Mouse (Mus musculus) lung, adult 2 months (tissue): ENCODE results near the gene Cntf. TPM values are rescaled to one million over a fixed set of nuclear protein-coding genes. Genes with fewer than 3 reads are reported as not detected.

ENCODE experiments used
- DNase-seq: peaks from one replicate; pipeline ENCODE4 v3.0.0; 2022
- H3K4me1 ChIP-seq: fragments of 200-500 bp; 2 replicates; pipeline ENCODE4 v1.6.1; 2011; ENCODE audit warnings: low read length; ENCODE audit not compliant: control insufficient read depth, insufficient read depth
- H3K4me3 ChIP-seq: fragments of 200-500 bp; replicated peaks from 2 replicates; pipeline ENCODE3; 2011; ENCODE audit warnings: low read depth, mild to moderate bottlenecking, control low read depth, low read length; ENCODE audit errors: extremely low read depth
- CTCF ChIP-seq: fragments of 200-500 bp; IDR thresholded peaks from 2 replicates; pipeline ENCODE4 v1.5.1; 2011; ENCODE audit warnings: mild to moderate bottlenecking, low read length, control low read depth; ENCODE audit not compliant: insufficient read depth
- POLR2A ChIP-seq: fragments of 200-500 bp; IDR thresholded peaks from 2 replicates; pipeline ENCODE4 v1.6.1; 2011; ENCODE audit warnings: low read depth, mild to moderate bottlenecking, control low read depth, low read length, borderline replicate concordance; ENCODE audit errors: extremely low read depth
- WGBS: fragments of 180-500 bp; shearing (Covaris S2); methylation state at CpG from one replicate; pipeline ENCODE4 v1.1.7; 2018; 5-methylcytosine and 5-hydroxymethylcytosine counted together
- polyA plus RNA-seq: library from polyadenylated mRNA; depleted of rRNA; stranded (reverse); fragments of >200 nt; gene quantifications from 2 replicates; pipeline ENCODE4 v1.2.3, GENCODE M21; 2012; rRNA removed

The Cntf gene
- 0.70 and 1.0 TPM in 2 replicates for polyA plus RNA-seq

DNA sequence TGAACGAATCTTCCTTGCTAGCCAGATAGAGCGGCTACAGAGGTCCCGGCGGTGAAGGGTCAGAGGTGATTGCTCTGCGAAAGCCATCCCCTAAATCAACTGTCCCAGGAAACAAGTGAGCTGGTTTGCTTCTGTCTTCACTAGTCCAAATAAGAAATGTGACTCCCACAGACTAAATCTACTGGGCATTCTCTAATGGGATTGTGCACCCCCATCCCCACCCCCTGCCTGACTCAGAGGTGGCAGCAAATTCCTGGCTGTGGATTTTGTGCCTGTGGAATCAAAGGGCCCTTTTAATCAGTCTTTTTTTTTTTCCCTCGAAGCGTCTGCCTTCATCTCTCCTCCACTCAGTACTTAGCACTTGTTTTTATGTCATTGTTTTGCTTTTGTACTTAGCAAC, at the start of gene Cntf:
TSS of gene Cntf (minus strand) at position 325 of the 400 bp plus-strand sequence.
- Histone ChIP-seq H3K4me1 (no peaks in the 10 kb centered on the region), H3K4me3 (no peak within 1 kb of the TSS)
- DNase-seq: no peak
- WGBS: 72% methylated on average over 7 of the region's 7 CpGs
- TF ChIP-seq CTCF: no peak
- no peak for TF ChIP-seq POLR2A

DNA sequence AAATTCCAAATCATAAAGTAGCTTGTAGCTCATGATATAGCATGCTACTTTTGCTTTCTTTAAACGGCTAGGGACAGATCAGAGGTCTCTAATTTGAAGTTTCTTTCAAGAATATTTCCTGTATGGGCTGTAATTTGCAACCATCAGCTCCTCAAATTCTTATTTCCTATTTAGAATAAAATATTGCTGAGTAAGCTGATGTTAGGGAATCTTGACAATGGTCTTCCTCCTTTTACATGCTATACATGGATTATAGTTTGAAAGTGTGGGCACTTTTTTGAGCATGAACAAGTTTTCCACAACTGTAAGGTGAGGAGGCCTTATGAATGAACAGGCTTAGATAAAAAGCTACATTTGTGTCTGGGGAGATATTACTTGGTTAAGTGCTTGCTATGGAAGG, 48.5 kb upstream of the Cntf start:
- TF ChIP-seq POLR2A (no peak), CTCF (no peak)
- no peak for DNase-seq
- Histone ChIP-seq H3K4me1 (no peaks in the 10 kb centered on the region), H3K4me3 (no peak overlapping the region)
- WGBS: 52% methylated on average over 1 of the region's 1 CpGs

DNA sequence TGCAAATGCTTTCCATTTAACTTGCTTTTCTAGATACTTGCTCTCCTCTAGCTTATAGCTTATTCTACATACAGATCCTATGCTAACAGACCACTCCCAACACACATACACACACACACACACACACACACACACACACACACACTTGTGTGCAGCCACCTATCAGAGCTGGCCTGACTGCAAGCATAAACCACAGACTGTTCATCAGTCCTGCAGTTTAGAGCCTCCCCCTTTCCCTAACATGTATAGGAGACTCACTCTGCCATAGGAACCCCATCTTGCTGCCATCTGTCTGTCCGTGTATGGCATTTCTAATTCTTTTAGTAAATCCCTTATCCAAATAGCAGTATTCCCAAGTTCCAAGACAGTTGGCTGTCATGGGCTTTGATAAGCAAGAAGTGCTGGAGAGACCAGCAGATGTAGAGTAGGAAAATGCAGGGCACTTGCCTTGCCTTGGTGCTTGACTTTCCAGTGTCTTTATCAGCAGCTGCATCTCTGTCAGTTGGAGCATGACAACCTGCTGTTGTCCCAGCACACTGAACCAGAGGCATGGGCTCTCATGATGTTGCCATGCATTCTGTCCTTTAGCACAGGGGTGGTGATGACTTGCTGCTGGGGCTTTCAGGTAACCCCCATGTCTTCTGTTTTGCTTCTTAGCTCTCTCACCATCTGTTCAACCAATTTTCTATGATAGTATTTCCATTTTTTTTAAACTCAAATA, 47.4 kb upstream of the Cntf start:
- no peak for DNase-seq
- TF ChIP-seq POLR2A: no peak
- TF ChIP-seq CTCF: no peak
- no peak overlapping the region for H3K4me3 ChIP-seq
- no peaks in the 10 kb centered on the region for H3K4me1 ChIP-seq
- whole genome bisulfite sequencing: 43% methylated on average over 1 of the region's 1 CpGs

DNA sequence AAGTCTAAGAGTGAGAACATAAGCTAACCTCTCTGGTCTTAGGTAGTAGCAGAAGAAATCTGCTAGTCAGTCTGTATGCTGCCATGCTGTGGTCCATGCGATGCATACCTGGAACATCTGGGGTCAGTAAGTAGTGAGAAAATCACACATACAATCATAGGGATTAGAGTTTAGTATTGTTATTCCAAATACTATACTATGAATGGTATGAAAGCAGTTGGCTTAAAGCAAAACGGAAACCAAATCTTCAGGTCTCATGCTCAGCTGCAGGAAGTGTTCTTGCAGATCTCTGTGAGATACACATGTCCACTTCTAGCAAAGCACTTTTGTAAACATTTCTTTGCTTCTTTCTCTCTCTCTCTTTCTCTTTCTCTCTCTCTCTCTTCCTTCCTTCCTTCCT, 40.8 kb upstream of the Cntf start:
- DNase-seq: no peak
- WGBS: 57% methylated on average over 2 of the region's 2 CpGs
- no peak for TF ChIP-seq POLR2A
- TF ChIP-seq CTCF: no peak
- Histone ChIP-seq H3K4me1 (no peaks in the 10 kb centered on the region), H3K4me3 (no peak overlapping the region)

DNA sequence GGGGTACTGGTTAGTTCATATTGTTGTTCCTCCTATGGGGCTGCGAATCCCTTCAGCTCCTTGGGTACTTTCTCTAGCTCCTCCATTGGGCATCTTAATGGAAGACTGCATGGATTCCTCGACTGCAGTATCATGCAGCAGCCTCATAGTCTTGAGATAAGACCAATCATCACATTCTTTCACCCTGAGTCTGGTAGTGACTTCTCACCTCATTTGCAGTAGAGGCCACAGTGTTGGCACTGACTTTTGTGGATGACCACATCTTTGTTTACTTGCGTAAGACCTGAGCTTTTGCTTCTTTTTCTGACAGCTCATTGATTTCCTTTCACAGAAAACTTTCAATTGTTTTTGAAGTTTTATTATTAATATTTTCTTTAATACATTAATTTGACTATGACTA, 40.3 kb upstream of the Cntf start:
- no peak overlapping the region for H3K4me3 ChIP-seq
- WGBS: 73% methylated on average over 3 of the region's 3 CpGs

DNA sequence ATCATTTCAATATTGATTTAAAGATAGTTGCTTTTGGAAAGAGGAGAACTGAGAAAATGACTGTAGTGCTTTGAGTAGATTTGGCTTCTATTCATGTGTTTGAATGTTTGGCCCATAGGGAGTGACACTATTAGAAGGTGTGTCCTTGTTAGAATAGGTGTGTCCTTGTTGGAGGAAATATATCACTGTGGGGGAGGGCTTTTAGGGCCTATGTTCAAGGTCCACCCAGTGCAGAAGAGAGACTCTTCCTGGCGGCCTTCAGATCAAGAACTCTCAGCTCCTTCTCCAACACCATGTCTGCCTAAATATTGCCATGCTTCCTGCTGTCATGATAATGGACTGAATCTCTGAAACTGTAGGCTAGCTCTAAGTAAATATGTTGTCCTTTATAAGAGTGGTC, 38.8 kb upstream of the Cntf start:
- Histone ChIP-seq H3K4me3 (no peak overlapping the region), H3K4me1 (no peaks in the 10 kb centered on the region)
- TF ChIP-seq CTCF (no peak), POLR2A (no peak)
- WGBS: 81% methylated on average over 1 of the region's 1 CpGs
- DNase-seq: no peak

More for the DNA sequence above, 40.3 kb upstream of the Cntf start:
- TF ChIP-seq CTCF (no peak), POLR2A (no peak)
- H3K4me1 ChIP-seq: no peaks in the 10 kb centered on the region
- DNase-seq: no peak

DNA sequence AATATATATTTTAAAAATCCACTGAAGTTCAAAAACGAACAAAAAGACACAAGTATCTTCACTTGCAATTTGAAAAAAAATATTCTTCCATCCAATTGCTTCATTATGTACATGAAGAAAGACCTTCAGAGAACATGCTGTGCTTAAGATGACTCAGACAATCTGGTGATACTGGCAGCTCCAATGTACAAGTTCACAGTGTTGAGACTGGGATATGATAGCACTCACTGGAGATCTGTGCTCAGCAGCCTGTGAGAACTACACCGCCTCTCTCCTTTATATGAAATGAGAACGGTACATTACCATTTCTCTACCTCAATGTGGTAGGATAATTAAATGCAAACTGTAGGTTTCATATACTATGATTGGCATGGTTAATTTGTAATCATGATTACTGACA, 37.4 kb upstream of the Cntf start:
- DNase-seq: no peak
- Histone ChIP-seq H3K4me1 (no peaks in the 10 kb centered on the region), H3K4me3 (no peak overlapping the region)
- TF ChIP-seq POLR2A (no peak), CTCF (no peak)
- 75% methylated on average over 3 of the region's 3 CpGs for WGBS

DNA sequence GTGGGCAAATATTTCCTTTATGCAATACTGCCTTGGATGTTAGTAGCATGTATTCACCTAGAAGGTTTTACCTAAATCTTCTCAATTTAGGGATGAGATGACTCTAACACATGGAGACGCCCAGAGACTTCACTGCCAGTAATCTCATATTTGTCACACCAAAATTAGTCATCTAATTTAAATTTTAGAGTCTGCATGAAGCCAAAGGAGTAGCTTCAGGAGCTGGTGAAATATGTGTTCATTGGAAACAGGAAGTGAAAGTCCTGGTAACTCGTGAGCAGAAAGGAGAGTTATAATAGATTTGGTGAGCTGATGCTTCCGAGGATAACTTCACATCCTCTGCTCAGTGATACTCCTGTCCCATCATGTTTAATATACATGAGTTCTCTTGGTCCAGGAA, 35.6 kb upstream of the Cntf start:
- no peak for TF ChIP-seq CTCF
- TF ChIP-seq POLR2A: no peak

DNA sequence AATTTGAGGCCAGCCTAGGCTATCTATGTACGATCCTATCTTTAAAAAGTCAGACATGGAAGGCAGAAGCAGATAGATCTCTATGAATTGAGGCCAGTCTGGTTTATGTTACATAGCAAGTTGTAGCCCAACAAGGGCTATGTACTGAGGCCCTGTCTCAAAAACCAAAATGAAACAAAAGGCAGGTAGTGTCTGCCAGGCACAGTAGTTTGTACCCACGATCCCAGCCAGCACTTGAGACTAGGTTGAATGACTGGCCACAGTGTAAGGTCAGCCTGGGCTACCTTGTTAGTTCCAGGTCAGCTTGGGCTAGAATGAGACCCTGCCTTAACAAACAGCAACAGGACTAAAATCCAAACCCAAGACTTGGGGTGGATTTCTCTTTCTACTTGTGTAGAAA, 35.2 kb upstream of the Cntf start:
- WGBS: 67% methylated on average over 2 of the region's 2 CpGs

More for the DNA sequence above, 35.6 kb upstream of the Cntf start:
- 56% methylated on average over 3 of the region's 3 CpGs for WGBS
- H3K4me3 ChIP-seq: no peak overlapping the region
- H3K4me1 ChIP-seq: no peaks in the 10 kb centered on the region
- no peak for DNase-seq

DNA sequence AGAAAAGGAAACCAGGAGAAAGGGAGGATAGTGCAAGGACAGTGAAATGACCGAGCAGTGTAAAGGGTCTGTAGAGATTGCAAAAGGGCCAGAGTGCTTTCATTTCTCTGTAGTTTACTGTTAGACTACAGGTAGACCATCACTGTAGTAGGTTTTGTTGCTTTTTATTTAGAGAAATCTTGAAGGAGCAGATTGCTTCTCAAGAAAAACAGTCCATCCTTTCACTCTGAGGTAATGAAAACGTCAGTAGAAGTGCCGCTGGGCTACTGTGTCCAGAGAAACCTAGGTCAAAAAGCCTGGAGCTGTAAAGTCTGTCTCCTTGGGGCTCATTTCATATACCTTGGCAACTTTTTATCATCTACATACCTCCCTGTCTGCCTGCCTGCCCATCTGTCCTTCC, 33.6 kb upstream of the Cntf start:
- no peaks in the 10 kb centered on the region for H3K4me1 ChIP-seq
- H3K4me3 ChIP-seq: no peak overlapping the region
- no peak for TF ChIP-seq POLR2A
- no peak for TF ChIP-seq CTCF
- DNase-seq: no peak
- 75% methylated on average over 3 of the region's 3 CpGs for WGBS

More for the DNA sequence above, 35.2 kb upstream of the Cntf start:
- H3K4me1 ChIP-seq: no peaks in the 10 kb centered on the region
- H3K4me3 ChIP-seq: no peak overlapping the region
- no peak for DNase-seq
- TF ChIP-seq POLR2A (no peak), CTCF (no peak)
